Mouse (Mus musculus) bone marrow macrophage, adult 2 months (primary cell): ENCODE measurements around the gene Bcor. TPM values are rescaled to one million over a fixed set of nuclear protein-coding genes. Genes with fewer than 3 reads are reported as not detected.
A peak's percentile ranks its signal among the peaks of the same experiment; 100 is the strongest.

Source experiments
- H3K27ac ChIP-seq: 2 replicates; pipeline ENCODE4 v1.5.1; 2012; ENCODE audit warnings: low read depth, low read length; ENCODE audit not compliant: insufficient read depth
- H3K4me1 ChIP-seq: 2 replicates; pipeline ENCODE4 v1.6.1; 2012; ENCODE audit warnings: low read length; ENCODE audit not compliant: control insufficient read depth, insufficient read depth
- H3K4me3 ChIP-seq: 2 replicates; pipeline ENCODE4 v1.5.1; 2012; ENCODE audit warnings: mild to moderate bottlenecking, low read length, moderate library complexity; ENCODE audit not compliant: insufficient read depth
- CTCF ChIP-seq: IDR thresholded peaks from 2 replicates; pipeline ENCODE4 v1.5.1; 2012; ENCODE audit warnings: low read depth, mild to moderate bottlenecking, low read length, moderate library complexity
- POLR2A ChIP-seq: IDR thresholded peaks from 2 replicates; pipeline ENCODE4 v1.6.1; 2012; ENCODE audit warnings: mild to moderate bottlenecking, low read depth, low read length, borderline replicate concordance
- polyA plus RNA-seq: library from polyadenylated mRNA; stranded (reverse); fragments of >200 nt; gene quantifications from 2 replicates; pipeline ENCODE4 v1.2.4, GENCODE M21; 2012; ENCODE audit not compliant: missing spikeins, insufficient read depth, insufficient read length

Bcor gene
- polyA plus RNA-seq, 1 experiment, result 11.4 TPM

- Histone ChIP-seq H3K27ac (peak overlapping the region; percentile 81), H3K4me1 (peaks cover 8% of the 10 kb centered on the region), H3K4me3 (peak overlapping the region; percentile 55)
- TF ChIP-seq POLR2A, result no peak
- no peak for TF ChIP-seq CTCF
Measured at GRCm38 (mm10) chrX:12159534-12159881, 647 bp downstream of the Bcor start.

DNA sequence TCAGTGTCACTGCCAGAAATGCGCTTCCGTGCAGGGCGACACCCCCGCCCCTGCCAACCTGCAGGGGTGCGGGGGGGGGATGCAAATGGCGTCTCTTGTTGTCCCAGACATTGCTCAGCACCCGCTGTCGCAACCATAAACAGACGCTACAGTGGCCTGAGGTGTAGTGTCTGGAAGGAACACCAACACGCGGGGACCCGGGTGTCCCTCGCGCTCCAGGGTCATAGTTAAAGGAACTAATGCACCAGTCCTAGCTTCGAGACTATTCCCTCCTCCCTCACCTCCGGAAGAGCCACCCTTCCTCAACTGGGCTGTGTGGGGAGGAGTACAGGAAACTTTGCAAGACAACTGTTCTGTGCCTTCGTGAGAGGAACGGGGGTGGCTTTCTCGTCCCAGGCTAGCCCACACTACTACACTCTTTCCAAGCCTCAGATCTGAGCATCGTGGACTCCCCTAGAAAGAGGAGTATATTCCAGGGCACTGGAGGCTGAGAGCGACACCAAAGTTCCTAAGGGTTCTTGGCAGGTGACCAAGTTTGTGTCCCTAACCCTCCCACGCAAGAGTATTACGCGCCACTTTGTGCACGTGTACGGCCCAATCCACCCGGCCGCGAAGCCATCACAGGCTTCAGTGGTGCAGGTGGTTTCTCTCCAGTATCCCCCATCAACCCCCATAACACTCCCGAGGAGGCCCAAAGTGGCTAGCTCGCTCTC lies 1.2 kb downstream of the Bcor start:
- TF ChIP-seq POLR2A, result no peak
- TF ChIP-seq CTCF, result no peak
- peak overlapping the region; percentile 81 for H3K27ac ChIP-seq

DNA sequence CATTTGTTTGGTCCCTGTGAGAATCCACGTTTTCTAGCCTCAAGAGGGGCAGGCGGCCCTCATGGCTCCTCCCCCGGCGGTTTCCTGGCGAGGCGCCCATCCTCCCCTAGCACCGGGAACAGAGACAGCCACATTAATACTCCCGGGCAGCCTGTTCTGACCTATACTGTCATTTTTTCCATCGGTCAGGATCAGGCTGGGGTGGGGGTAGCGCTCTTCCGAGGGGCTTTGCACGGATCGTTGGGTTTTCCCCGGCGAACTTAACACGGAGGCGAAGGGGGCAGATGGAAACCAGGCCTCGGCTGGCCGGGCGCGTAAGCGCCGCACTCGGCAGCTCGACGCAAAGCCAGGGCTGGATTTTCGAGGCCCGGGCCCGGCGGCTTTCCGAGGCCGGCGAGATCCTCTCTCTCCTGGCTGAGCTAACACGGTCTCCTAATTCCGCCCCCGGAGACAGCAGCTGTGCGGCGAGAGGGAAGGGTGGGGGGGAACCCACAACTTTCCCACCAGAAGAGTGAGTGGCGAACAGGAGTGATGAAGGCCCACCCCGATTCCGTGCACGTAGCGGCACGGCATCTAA lies 1.8 kb downstream of the Bcor start:
- Histone ChIP-seq H3K4me3 (peak overlapping the region; percentile 55), H3K4me1 (peaks cover 7% of the 10 kb centered on the region), H3K27ac (peak overlapping the region; percentile 81)
- TF ChIP-seq POLR2A (no peak), CTCF (no peak)

More for the DNA sequence above, 1.2 kb downstream of the Bcor start:
- Histone ChIP-seq H3K4me1 (peaks cover 7% of the 10 kb centered on the region), H3K4me3 (peak overlapping the region; percentile 55)

DNA sequence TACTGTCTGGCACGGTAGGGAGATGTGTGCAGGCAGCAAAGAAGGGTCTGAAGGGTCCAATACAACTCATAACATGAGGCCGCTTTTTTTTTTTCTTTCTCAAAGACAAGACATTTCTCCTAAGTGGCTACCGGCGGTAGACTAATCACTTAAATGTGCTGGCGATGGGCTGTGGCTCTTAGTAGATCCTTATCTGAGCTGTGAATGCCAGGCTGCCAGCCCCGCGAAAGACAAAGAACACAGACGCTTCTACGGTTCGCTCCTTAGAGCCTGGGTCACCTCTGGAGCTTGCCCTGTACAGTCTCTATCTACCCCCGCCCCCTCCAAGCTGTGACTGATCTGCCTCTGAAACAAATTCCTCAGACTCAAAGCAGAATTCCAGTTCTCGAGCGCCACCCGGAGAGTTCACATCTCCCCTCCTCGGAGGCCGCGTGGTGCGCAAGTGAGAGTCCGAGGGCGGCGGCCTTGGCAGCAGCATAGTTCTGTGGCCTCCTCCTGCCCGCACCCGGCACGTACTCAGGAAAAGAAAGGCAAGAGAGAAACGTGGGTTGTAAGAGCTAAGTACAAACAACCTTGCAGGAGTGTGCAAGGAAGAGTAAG lies 2.7 kb downstream of the Bcor start:
- H3K4me3 ChIP-seq, result no peak overlapping the region
- H3K4me1 ChIP-seq, result peaks cover 7% of the 10 kb centered on the region
- no peak overlapping the region for H3K27ac ChIP-seq
- TF ChIP-seq POLR2A (no peak), CTCF (no peak)

DNA sequence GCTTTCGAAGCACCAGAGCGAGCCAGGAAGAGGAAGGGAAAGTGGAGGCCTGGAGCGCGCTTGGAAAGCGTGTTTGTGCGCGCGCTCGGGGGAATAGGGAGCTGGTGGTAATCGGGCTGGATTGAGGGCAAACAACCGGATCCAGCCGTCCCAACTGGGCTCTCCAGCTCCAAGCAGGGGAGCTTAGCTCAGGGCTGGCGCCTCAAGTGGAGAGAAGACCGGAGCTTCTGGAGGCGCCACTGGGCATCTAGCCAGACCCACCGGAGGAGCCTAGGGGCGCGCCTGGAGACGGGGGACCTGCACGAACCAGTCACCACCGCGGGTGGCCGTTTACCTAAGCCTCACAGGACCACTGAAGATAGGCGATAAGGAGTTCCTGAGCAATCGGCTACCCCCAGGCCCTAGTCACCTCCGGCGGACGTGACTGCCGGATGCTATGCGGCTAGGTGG lies 4.3 kb downstream of the Bcor start:
- no peak overlapping the region for H3K27ac ChIP-seq

GRCm38 (mm10) chrX:12155068-12155840 lies 4.9 kb downstream of the Bcor start:
- Histone ChIP-seq H3K27ac (no peak overlapping the region), H3K4me1 (peaks cover 7% of the 10 kb centered on the region), H3K4me3 (peak overlapping the region; percentile 47)
- TF ChIP-seq CTCF (no peak), POLR2A (no peak)

More for the DNA sequence above, 4.3 kb downstream of the Bcor start:
- Histone ChIP-seq H3K4me1 (peaks cover 7% of the 10 kb centered on the region), H3K4me3 (peak overlapping the region; percentile 47)
- TF ChIP-seq CTCF, result no peak
- TF ChIP-seq POLR2A, result no peak

DNA sequence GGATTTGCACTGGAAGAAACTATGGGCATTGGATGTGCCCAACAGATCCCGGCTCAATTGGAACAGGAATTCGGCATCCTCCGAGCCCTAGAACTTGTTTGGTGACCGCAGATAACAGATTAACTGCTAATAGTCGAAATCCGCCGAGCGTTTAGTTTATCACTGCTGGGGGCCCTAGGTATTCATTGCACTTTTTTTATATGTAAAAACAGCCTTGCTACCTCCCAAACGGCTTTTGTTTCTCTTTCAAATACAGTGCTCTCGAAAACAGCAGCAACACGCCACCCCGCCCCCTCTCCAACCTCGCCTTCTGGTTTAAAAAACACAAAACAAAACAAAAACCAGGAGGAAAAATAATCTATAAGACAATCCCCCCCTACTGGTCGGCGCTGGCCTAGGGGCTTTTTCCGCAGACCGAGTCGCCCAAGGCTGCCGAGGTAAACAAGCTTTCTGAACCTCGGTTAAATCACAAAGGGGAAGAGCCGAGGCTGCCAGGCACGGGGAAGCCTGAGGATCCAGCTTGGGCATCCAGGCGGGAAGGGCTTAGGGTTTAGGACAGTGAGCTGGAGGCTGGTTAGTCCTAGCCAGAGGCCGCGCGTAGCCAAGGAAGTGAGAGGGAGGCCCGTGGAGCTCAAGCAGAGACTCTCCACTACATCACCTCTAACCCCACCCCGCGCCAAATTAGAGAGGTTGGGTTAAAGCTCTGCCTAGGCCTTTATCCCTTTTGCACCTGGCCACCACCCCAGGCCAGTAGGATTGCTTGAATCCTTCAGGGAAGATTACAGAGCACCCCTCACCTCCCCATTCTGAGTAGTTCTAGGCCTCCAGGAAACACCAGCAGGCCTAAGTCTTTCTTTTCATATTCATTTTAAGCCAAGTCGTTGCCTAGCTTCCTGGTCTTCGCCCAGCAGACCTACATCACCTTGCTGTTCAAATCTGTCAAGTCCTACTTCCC lies 6.7 kb downstream of the Bcor start:
- no peak overlapping the region for H3K4me3 ChIP-seq
- H3K27ac ChIP-seq, result no peak overlapping the region
- no peak for TF ChIP-seq CTCF
- no peak for TF ChIP-seq POLR2A
- peaks cover 3% of the 10 kb centered on the region; the same call in 1 of the 2 replicates for H3K4me1 ChIP-seq

DNA sequence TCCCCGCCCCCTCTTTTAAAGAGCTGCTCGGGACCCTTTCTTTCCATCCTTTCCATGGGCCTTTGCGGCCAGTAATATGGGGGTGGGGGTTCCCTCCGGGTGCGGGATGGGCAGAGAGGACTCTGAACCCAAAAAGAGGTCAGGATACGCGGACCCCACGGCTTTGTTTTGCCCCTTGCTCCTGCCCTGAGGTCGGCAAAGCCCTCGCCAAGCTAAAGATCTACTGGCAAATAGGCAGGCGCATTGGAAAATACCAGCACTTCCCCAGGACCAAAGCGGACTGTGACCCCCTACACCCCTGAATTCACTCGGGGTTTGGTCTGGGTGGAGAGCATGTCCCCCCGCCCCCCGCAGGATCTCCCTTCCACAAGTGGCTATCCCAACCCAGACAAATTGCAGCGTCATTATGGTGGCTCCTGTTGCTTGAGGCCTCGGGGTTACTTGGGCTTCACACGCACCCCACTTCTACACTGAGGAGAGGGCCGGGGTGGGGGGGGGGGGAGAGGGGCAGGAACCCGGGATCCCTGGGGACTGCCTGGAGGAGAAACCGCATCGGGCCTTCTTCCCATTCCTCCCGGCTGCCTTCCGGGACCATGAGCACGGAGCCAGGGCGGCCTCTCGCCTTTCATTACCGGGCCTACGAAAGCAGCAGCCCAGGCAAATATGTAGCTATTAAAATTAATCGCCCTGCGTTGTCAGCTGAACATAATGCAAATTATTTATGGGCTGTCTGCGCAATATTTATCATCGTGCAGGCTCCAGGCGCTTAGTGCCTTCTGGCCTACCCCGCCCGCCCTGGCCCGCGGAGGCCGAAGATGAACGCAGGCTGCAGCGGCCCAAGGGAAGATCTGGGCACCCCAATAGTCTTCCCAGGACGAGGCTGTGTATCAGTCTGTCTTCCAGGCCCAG lies 7.9 kb downstream of the Bcor start:
- Histone ChIP-seq H3K4me1 (peaks cover under 1% of the 10 kb centered on the region; the same call in 1 of the 2 replicates), H3K4me3 (peak overlapping the region; percentile 43; the same call in 1 of the 2 replicates), H3K27ac (no peak overlapping the region)
- TF ChIP-seq POLR2A (no peak), CTCF (no peak)
